Mouse (Mus musculus): ENCODE data around the gene Diaph2.

DNA sequence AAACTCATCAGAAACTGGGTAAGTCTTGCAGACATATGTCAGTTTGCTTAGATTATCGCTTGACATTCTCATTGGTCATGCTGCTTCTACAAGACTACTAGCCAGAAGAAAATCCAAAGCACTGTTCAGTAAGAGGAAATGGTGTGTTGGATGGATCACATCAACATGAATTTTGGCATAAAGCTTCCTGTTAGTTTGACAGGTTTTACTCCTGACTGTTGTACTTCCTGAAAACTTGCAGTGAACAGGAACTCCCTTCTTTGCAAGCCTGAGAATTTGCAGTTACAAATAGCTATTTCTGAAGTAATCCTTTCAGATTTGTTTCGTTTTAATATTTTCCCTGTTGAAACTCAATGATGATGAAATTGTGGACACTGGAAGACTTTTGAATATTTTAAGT is 32.3 kb downstream of the Diaph2 start:
- TF ChIP-seq CTCF (IDR thresholded peaks at IDR 0.05; ENCODE audit: low read depth) (no peak), EP300 (IDR thresholded peaks at IDR 0.05; ENCODE audit: low read depth) (no peak)

All from liver, postnatal 0 days (tissue).